Mouse (Mus musculus) left cerebral cortex, postnatal 25 days (tissue): ENCODE data around the gene Zkscan16. TPM values are rescaled to one million over a fixed set of nuclear protein-coding genes. Genes with fewer than 3 reads are reported as not detected.
A peak's percentile ranks its signal among the peaks of the same experiment; 100 is the strongest.

Experiments used
- DNase-seq, 2 experiments: peaks; one replicate each; pipeline ENCODE4 v3.0.0; 2022; ENCODE audit warnings: low spot score in 2 of 2, mixed read lengths in 1 of 2
- intact Hi-C: fragments of 180-260 bp; cut with DNase I; formaldehyde crosslinking; loops from one replicate; pipeline ENCODE4 v1.15.1; 2025
- total RNA-seq, 2 experiments: library from RNA; stranded (reverse); gene quantifications; 2 replicates each; pipeline ENCODE4 v1.2.3; 2021

Zkscan16 gene
- total RNA-seq, 2 experiments from 2014 or later = 40.1 to 42.0 TPM

- peak in 1 of 2 experiments; percentile 52 for DNase-seq
- intact Hi-C loops = no loop called here
Observed at GRCm38 (mm10) chr4:58934746-58935476, 8.5 kb upstream of the Zkscan16 start.

DNA sequence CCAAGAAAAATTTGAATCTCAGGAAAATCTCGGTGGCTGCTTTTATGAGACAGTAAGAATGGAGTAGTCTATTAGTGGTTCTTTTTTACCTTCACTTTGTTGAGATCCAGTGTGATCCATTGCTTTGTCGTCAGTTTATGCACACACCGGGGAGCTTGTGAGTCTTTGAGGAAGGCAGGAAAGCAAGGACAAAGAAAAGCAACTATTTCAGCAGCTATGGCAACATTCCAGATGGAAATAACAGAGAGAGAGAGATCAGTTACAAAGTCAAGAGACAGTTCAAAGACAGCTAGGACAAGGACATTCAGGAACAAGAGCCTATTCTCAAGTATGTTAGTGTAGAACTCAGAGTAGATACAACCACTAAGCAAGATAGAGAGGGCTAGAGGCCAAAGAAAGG is 7.6 kb upstream of the Zkscan16 start:
- no peak for DNase-seq
- intact Hi-C loops = no loop called here

- intact Hi-C loops = no loop called here
- no peak for DNase-seq
Observed at GRCm38 (mm10) chr4:58941638-58942037, 1.8 kb upstream of the Zkscan16 start.

DNA sequence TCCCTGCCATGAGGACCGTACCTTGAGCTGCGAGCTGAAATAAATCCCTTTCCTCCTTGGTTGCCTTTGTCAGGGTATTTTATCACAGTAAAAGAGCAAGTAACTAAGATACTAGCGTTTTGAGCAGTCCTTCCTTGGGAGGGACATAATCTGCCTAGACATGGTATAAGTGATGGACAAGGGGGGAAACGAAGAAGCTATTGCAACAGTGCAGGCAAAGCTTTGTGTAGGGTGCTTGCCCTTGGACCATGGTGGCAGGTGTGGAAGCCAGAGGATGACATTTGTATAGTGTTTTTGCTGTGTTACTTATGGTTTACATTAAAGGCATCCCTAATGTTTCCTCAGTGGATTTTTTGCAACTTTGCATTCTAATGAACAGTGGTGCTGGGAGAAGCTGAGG is 486 bp upstream of the Zkscan16 start:
- no peak for DNase-seq
- intact Hi-C loops = no loop called here

DNA sequence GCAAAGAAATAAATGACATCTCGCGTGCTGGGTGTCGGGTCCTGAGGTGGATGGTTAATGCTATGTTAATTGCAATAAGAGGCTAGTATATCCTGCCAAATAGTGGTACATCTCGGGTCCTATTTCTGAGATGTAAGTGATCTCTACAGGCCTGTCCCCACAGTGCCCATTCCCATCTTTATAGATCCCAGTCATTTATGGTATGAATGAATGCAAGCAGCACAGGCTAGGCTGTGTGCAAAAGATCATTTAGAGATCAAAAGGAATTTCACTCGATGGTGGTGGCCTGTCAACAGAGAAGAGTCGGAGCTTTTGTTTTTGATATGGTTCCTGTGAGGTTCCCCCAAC is 752 bp downstream of the Zkscan16 start:
- intact Hi-C loops = loop anchor here (1.0 kb wide), 1 partner anchor 33 kb away; no protein-coding TSS in a partner anchor
- no peak for DNase-seq

DNA sequence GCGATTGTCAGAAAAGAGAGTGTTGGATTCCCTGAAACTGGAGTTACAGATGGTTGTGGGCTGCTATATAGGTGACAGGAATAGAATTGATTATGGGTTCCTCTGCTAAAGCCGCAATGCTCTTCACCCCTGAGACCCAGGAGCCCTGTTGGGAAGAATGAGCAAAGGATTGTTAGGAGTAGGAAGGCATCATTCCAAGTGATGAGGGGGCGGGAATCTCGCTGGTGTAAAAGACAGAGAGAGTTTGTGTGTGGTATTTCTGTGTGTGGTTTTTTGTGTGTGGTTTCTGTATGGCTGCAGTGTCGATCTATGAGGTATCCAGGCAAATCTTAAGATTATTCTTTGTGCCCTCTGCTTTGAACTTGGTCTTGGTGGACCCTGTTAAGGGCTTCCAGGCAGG is 1.3 kb downstream of the Zkscan16 start:
- intact Hi-C loops = loop anchor here (1.0 kb wide), 1 partner anchor 33 kb away; no protein-coding TSS in a partner anchor
- DNase-seq = peak; percentile 12 to 77

GRCm38 (mm10) chr4:58948391-58948790 is 5.0 kb downstream of the Zkscan16 start:
- DNase-seq = peak in 1 of 2 experiments; percentile 48
- intact Hi-C loops = no loop called here

- DNase-seq = no peak
- intact Hi-C loops = no loop called here
Observed at GRCm38 (mm10) chr4:58952630-58953029, 9.2 kb downstream of the Zkscan16 start.

DNA sequence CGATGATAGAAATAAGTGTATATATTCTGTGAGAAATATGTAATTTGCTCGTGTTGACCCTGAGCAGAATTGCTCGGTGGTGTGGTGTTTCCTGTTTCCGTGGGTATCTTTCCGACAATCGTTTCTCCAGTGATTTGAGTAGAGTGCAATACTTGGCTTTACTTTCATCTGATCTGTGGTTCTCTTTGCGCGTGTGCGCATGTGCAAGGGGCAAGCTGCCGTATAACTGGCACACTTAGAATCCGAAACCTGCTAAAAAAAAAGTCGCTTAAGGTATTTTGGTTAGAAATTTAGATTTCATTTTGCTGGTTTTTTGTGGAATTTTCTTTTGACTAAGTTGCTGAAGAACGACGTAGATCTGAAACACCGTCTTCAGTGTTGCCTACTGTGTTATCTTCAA is 18.3 kb downstream of the Zkscan16 start:
- DNase-seq = no peak
- intact Hi-C loops = no loop called here

- DNase-seq = no peak
- intact Hi-C loops = no loop called here
Observed at GRCm38 (mm10) chr4:58963271-58963670, 19.8 kb downstream of the Zkscan16 start.

GRCm38 (mm10) chr4:58965136-58965535 is 21.7 kb downstream of the Zkscan16 start:
- intact Hi-C loops = no loop called here

GRCm38 (mm10) chr4:58970678-58971077 is 27.2 kb downstream of the Zkscan16 start:
- no peak for DNase-seq
- intact Hi-C loops = no loop called here

More at GRCm38 (mm10) chr4:58965136-58965535, 21.7 kb downstream of the Zkscan16 start:
- DNase-seq = no peak

DNA sequence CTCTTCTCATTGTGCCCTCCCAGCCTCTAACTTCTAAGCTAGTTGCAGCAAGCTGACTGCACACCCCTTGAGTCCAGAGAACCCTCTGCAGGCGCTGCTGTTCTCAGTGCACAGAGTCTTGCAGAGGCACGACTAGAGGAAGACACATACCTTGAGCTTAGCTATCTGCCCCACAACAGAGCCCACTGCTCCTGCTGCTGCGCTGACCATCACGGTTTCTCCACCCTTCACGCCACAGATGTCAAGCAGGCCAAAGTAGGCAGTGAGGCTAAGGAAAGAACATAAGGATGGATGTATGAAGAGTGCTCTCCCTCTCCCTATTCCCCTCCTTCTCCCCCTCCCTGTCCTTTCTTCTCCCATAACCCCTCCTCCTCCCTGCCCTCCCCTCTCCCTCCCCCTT is 32.3 kb downstream of the Zkscan16 start:
- intact Hi-C loops = no loop called here
- no peak for DNase-seq

- intact Hi-C loops = loop anchor here (10.0 kb wide), 1 partner anchor 363 kb away; no protein-coding TSS in a partner anchor
- no peak for DNase-seq
Observed at GRCm38 (mm10) chr4:58981421-58981820, 38.0 kb downstream of the Zkscan16 start.

- no peak for DNase-seq
- intact Hi-C loops = loop anchor here (10.0 kb wide), 1 partner anchor 362 kb away; no protein-coding TSS in a partner anchor
Observed at GRCm38 (mm10) chr4:58982806-58983205, 39.4 kb downstream of the Zkscan16 start.

- DNase-seq = peak; percentile 67 to 72
- intact Hi-C loops = loop anchor here (2.0 to 10.0 kb wide), 2 partner anchors 52 to 360 kb away; no protein-coding TSS in a partner anchor
Observed at GRCm38 (mm10) chr4:58985157-58985648, 41.8 kb downstream of the Zkscan16 start.

DNA sequence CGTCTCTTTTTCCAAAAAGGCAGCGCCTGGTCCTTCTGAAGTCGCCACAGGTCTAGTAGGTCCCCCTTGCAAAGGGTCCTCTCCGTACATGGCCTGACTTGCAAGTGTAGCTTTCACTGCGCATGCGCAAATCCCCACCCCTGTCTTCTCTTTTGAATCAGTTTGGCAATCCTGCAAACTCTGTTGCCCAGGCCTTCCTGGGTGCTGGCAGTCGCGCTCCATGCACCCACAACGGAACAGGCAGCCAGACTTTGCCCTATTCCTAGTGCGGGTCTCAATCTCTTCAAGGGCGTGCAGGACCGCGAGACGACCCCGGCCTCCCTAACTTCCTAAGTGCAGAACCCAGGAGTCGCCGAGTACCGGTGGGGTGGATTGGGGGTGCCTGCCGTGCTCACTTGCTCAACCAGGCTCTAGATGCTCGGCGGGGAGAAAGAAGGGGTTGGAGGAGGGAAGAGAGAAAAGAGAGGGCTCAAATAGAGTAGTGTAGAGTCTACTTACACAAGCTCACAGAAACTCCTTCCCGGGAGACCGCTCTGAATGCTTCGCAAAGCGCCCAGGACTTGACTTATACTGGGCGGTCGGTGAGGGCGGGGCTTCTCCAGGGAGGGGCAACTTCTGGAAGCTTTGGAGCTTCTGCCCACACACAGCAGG is 43.2 kb downstream of the Zkscan16 start, which contains the start of gene Ptgr1:
Gene Ptgr1 (minus strand): TSS at position 580 of the 651 bp plus-strand sequence.
- intact Hi-C loops = loop anchor here (10.0 kb wide), 1 partner anchor 358 kb away; no protein-coding TSS in a partner anchor
- DNase-seq = peak; percentile 72 to 84

GRCm38 (mm10) chr4:58989303-58989898 is 46.0 kb downstream of the Zkscan16 start:
- DNase-seq = no peak
- intact Hi-C loops = loop anchor here (10.0 kb wide), 1 partner anchor 355 kb away; no protein-coding TSS in a partner anchor

DNA sequence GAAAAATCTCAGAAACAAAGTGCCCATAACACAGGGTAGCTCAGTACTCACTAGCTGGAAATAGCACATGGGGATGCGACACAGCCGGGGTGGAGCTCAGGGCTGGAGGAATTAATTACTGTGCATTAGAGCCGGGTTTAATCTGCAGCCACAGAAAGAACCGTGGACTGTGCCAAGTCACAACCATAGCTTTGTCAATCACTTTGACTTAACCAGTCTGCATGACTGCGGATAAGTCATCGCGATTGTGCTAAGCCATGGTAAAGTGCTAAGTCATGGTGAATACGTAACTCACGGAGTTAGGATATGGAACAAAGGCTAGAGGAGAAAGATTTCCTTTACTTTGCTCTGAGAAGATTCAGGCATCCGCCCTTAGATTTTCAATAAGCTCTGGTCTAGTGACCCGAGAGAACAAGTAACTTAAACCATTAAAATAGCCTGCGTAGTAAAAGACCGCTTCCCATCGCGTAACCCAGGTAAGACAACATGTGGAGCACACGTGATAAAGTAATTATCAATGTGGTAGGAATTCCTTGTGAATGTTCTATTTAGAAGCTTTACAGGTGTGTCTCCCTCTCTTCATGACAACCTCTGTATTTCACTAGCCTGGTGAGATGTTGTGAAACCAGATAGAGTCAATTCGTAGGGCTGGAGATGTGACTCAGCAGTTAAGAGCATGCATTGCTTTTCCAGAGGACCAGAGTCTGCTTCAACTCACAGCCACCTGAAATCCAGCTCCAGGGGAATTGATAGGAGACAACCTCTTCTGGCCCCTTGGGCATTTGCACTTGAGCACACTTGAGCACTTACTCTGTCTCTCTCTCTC is 47.4 kb downstream of the Zkscan16 start:
- intact Hi-C loops = no loop called here
- no peak for DNase-seq
